16 mouse cellular contexts compared by ENCODE assay signal in the genomic region with DNA sequence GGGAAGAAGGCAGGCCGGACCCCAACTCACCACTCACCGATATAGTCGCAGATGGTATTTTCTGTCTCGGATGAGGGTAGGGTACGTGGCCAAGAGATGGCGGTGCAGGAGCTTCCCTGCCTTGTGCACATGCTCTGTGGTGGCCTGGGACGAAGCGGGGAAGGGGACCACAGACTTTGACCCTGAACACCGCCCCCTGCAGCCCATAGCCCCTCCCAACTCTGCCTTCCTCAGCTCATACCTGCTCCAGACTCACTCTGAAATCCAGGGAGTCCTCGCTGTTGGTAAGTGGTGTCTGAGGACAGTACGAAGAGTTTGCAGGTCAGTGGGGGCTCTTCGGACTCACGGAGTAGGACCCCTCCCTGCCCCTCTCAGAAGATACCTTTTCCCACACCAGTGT. TPM values are rescaled to one million over a fixed set of nuclear protein-coding genes. Genes with fewer than 3 reads are reported as not detected.
A peak's percentile ranks its signal among the peaks of the same experiment; 100 is the strongest.
DNase-seq lines count a peak whose midpoint lies in the region; ATAC-seq and TF ChIP-seq lines count a peak whose summit lies in the region.
"Had no signal": no experiment of that assay in that cellular context is flagged by ENCODE, and none has a peak within 500 bp of the region (broad histone marks: within the 10 kb centered on the region; RNA-seq: fewer than 3 reads in every experiment).

No protein-coding gene starts in this region.

- H3K9ac ChIP-seq in liver, embryonic 16.5 days (ENCODE audit: low read depth, low read length) = no peak overlapping the region
- H3K9ac ChIP-seq: forebrain, embryonic 12.5 days; limb, embryonic 12.5 days had no signal

- ATAC-seq in liver, embryonic 16.5 days (ENCODE audit: low read depth) = peak; percentile 12; the same call in 1 of the 2 replicates
- ATAC-seq: midbrain, embryonic 16.5 days had no signal

- no peaks in the 10 kb centered on the region; the same call in 1 of the 2 replicates for H3K4me1 ChIP-seq in liver, embryonic 16.5 days (ENCODE audit: control insufficient read depth, low read depth, low read length)

- H3K27me3 ChIP-seq in liver, embryonic 16.5 days (ENCODE audit: control insufficient read depth, insufficient read depth, low read depth, low read length) = peaks cover 14% of the 10 kb centered on the region

- H3K4me2 ChIP-seq in liver, embryonic 16.5 days (ENCODE audit: low read depth, low read length) = 0 out of 2 replicates have a peak overlapping the region, but pooled peaks have one; percentile 8
- H3K4me2 ChIP-seq: forebrain, embryonic 12.5 days; limb, embryonic 12.5 days had no signal

- no peak for DNase-seq in layer of hippocampus, adult 2 months (ENCODE audit: low spot score in 2 of 2)
- no peak for DNase-seq in layer of hippocampus, postnatal 10 days (ENCODE audit: low spot score in 2 of 2)
- DNase-seq in WW6 (ENCODE audit: low read depth, low spot score) = peak; percentile 61
- peak; percentile 70 for DNase-seq in kidney, adult 9 months
- no peak for DNase-seq in cerebellum, postnatal 4 days (ENCODE audit: low spot score in 2 of 2)
- no peak for DNase-seq in cerebellum, postnatal 14 days
- no peak for DNase-seq in left cerebral cortex, adult 8-10 months (ENCODE audit: low spot score in 2 of 2)
- DNase-seq: adrenal gland, postnatal 36 days; B cell, adult 2 months; heart, adult 18-20 months; heart, postnatal 36 days; layer of hippocampus, postnatal 36 days had no signal

- TF ChIP-seq CTCF in layer of hippocampus, adult 2 months (conservative IDR thresholded peaks at IDR 0.05) = no peak

- no peaks in the 10 kb centered on the region for H3K36me3 ChIP-seq in liver, embryonic 16.5 days (ENCODE audit: control insufficient read depth, insufficient read depth)
- H3K36me3 ChIP-seq: forebrain, embryonic 12.5 days had no signal

- H3K9me3 ChIP-seq in liver, embryonic 16.5 days (replicated peaks; ENCODE audit: control insufficient read depth, low read length) = no peaks in the 10 kb centered on the region
- H3K9me3 ChIP-seq: forebrain, embryonic 12.5 days; limb, embryonic 12.5 days had no signal

- WGBS in liver, embryonic 16.5 days (ENCODE audit: insufficient replicate concordance) = 70% methylated on average over 13 of the region's 13 CpGs

- no peak overlapping the region for H3K4me3 ChIP-seq in layer of hippocampus, adult 2 months
- H3K4me3 ChIP-seq in liver, embryonic 16.5 days (ENCODE audit: low read depth, low read length) = no peak overlapping the region
- H3K4me3 ChIP-seq: forebrain, embryonic 12.5 days; limb, embryonic 12.5 days had no signal

- H3K27ac ChIP-seq in layer of hippocampus, adult 2 months = peak overlapping the region; percentile 46; the same call in 1 of the 2 replicates
- no peak overlapping the region for H3K27ac ChIP-seq in liver, embryonic 16.5 days (ENCODE audit: low read length)
- H3K27ac ChIP-seq: forebrain, embryonic 12.5 days; limb, embryonic 12.5 days had no signal

RNA-seq across cellular contexts. Expression of a gene that starts 6.3 kb away (rescaled TPM):
- 10 to 100 TPM; 45.5 to 46.8 TPM for total RNA-seq in layer of hippocampus, adult 2 months (2021)
- 10 to 100 TPM; 37.3 to 43.3 TPM for total RNA-seq in layer of hippocampus, postnatal 10 days (2021)
- 1.6 and 2.1 TPM in 2 replicates for polyA plus RNA-seq in liver, embryonic 16.5 days (2015; fragmentation: Nextera tagmentation; extraction: Ambion mirVana)
- total RNA-seq in left cerebral cortex, adult 8-10 months (2022) = 10 to 100 TPM; 38.3 to 61.9 (median 47.0) TPM

RNA-seq across cellular contexts. Expression of a gene that starts 16.9 kb away (rescaled TPM):
- total RNA-seq in layer of hippocampus, adult 2 months (2021) = 100 to 1,000 TPM; 133 to 135 TPM
- total RNA-seq in layer of hippocampus, postnatal 10 days (2021) = 100 to 1,000 TPM; 104 to 118 TPM
- 98.9 and 103 TPM in 2 replicates for polyA plus RNA-seq in liver, embryonic 16.5 days (2015; fragmentation: Nextera tagmentation; extraction: Ambion mirVana)
- 100 to 1,000 TPM; 149 to 181 (median 177) TPM for total RNA-seq in left cerebral cortex, adult 8-10 months (2022)

RNA-seq across cellular contexts. Expression of a gene that starts 30.3 kb away (rescaled TPM):
- under 1 TPM; 0.59 to 0.96 TPM for total RNA-seq in layer of hippocampus, adult 2 months (2021)
- under 1 TPM; 0.62 to 0.73 TPM for total RNA-seq in layer of hippocampus, postnatal 10 days (2021)
- polyA plus RNA-seq in liver, embryonic 16.5 days (2015; fragmentation: Nextera tagmentation; extraction: Ambion mirVana) = 0.06 and 0.21 TPM in 2 replicates
- 1 to 10 TPM in 3 of 4 experiments, under 1 TPM in 1; 0.94 to 5.3 (median 3.3) TPM for total RNA-seq in left cerebral cortex, adult 8-10 months (2022)

RNA-seq across cellular contexts. Expression of a gene that starts 55.8 kb away (rescaled TPM):
- total RNA-seq in layer of hippocampus, adult 2 months (2021) = 10 to 100 TPM; 25.6 to 25.9 TPM
- total RNA-seq in layer of hippocampus, postnatal 10 days (2021) = 10 to 100 TPM; 32.0 to 33.7 TPM
- polyA plus RNA-seq in liver, embryonic 16.5 days (2015; fragmentation: Nextera tagmentation; extraction: Ambion mirVana) = 6.8 and 7.2 TPM in 2 replicates
- 10 to 100 TPM; 29.6 to 32.8 (median 31.6) TPM for total RNA-seq in left cerebral cortex, adult 8-10 months (2022)

Comparison
In these comparisons a context has a peak if more than half of its experiments do, and no peak if none do; other contexts are left out.
1. DNase-seq: peak in WW6 (single experiment) and kidney, adult 9 months (single experiment); none in layer of hippocampus, adult 2 months (0 of 2), layer of hippocampus, postnatal 10 days (0 of 2), cerebellum, postnatal 4 days (0 of 2), cerebellum, postnatal 14 days (0 of 2) and left cerebral cortex, adult 8-10 months (0 of 2).